Mouse (Mus musculus): Measurements from ENCODE around the gene Stom. TPM values are rescaled to one million over a fixed set of nuclear protein-coding genes. Genes with fewer than 3 reads are reported as not detected.

Gene Stom
- polyA plus RNA-seq, 1 experiment from 2014 or later: 17.6 TPM

DNA sequence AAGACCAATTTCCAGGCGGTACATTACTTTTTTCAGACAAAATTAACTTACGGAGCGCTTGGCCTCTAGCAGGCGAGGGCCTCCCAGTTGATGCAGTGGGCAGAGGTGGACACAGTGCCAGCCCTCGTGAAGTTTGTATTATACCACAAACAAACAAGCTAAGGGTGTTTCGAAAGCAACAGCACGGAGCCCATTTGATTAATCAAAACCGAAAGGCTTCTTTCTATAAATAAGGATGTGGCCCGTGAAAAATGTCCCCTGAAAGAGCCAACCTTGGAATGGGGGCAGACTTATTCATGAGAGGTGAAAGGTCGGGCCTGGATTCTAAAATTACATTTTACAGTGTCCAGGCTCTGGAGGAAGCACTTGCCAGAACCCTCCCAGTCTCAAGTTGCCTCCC is 643 bp upstream of the Stom start:
- H3K27ac ChIP-seq (replicated peaks): peak overlapping the region; percentile 85
- WGBS: 44% methylated on average over 10 of the region's 10 CpGs

GRCm38 (mm10) chr2:35335620-35336019 is 1.2 kb downstream of the Stom start:
- H3K9ac ChIP-seq (replicated peaks): peak overlapping the region; percentile 70; the same call in 1 of the 2 replicates
- no peak for ATAC-seq (ENCODE audit: low FRiP score)
- H3K9me3 ChIP-seq (replicated peaks): no peaks in the 10 kb centered on the region

More for the DNA sequence above, 643 bp upstream of the Stom start:
- H3K4me3 ChIP-seq (replicated peaks): peak overlapping the region; percentile 70
- ATAC-seq (ENCODE audit: low FRiP score): peak; percentile 10; the same call in 1 of the 2 replicates
- H3K4me1 ChIP-seq: peaks cover 19% of the 10 kb centered on the region
- no peaks in the 10 kb centered on the region for H3K27me3 ChIP-seq (replicated peaks)
- H3K9ac ChIP-seq (replicated peaks): peak overlapping the region; percentile 70
- H3K36me3 ChIP-seq: no peaks in the 10 kb centered on the region
- peak overlapping the region; percentile 91 for H3K4me2 ChIP-seq
- no peaks in the 10 kb centered on the region for H3K9me3 ChIP-seq (replicated peaks)

DNA sequence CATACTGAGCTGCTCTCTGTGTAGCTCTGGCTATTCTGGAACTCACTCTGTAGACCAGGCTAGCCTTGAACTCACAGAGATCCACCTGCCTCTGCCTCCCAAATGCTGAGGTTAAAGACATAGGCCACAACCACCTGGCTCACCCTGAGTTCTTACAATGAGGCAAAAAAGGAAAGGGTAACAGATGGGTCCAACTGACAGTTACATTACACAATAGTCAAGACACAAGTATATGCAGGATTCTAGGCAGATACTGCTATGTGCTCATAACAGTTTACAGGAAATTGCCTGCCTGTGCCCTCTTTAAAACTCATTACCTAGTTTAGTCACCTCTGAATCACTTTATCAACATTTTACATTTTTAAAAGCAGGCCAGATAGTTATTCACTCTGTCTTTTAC is 3.1 kb downstream of the Stom start:
- no peaks in the 10 kb centered on the region for H3K27me3 ChIP-seq (replicated peaks)
- no peak for ATAC-seq (ENCODE audit: low FRiP score)
- H3K4me2 ChIP-seq: no peak overlapping the region

More at GRCm38 (mm10) chr2:35335620-35336019, 1.2 kb downstream of the Stom start:
- 8% methylated on average over 7 of the region's 7 CpGs for WGBS
- Histone ChIP-seq H3K4me2 (peak overlapping the region; percentile 91), H3K27me3 (replicated peaks) (no peaks in the 10 kb centered on the region), H3K4me3 (replicated peaks) (peak overlapping the region; percentile 70), H3K4me1 (peaks cover 19% of the 10 kb centered on the region), H3K27ac (replicated peaks) (no peak overlapping the region), H3K36me3 (no peaks in the 10 kb centered on the region)

DNA sequence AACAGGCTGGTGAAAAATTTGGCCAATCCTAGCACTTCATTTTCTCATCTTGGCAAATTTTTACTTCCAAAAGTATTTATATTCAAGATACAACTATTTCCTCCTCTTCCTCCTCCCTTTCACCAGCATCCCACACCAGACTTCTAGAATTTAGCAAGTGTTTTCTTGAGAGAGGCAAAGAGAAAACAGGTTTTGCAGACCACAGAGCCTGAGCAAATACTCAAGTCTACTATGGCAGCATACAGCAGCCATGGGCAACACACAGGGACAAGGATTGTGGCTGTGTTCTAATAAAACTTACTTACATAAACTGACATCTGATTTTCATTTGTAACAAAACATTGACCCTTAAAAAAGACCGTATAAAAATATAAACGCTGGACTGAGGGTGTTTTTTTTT is 5.6 kb downstream of the Stom start:
- no peak overlapping the region for H3K4me3 ChIP-seq (replicated peaks)
- 73% methylated on average over 2 of the region's 2 CpGs for WGBS
- peaks cover 8% of the 10 kb centered on the region for H3K4me1 ChIP-seq
- no peaks in the 10 kb centered on the region for H3K9me3 ChIP-seq (replicated peaks)
- no peak for ATAC-seq (ENCODE audit: low FRiP score)
- no peak overlapping the region for H3K9ac ChIP-seq (replicated peaks)
- H3K27me3 ChIP-seq (replicated peaks): no peaks in the 10 kb centered on the region
- no peak overlapping the region for H3K4me2 ChIP-seq
- no peak overlapping the region for H3K27ac ChIP-seq (replicated peaks)
- no peaks in the 10 kb centered on the region for H3K36me3 ChIP-seq

More for the DNA sequence above, 3.1 kb downstream of the Stom start:
- no peaks in the 10 kb centered on the region for H3K9me3 ChIP-seq (replicated peaks)
- H3K36me3 ChIP-seq: no peaks in the 10 kb centered on the region
- H3K9ac ChIP-seq (replicated peaks): no peak overlapping the region
- H3K4me1 ChIP-seq: peaks cover 19% of the 10 kb centered on the region
- H3K4me3 ChIP-seq (replicated peaks): no peak overlapping the region
- H3K27ac ChIP-seq (replicated peaks): no peak overlapping the region

GRCm38 (mm10) chr2:35329061-35329460 is 7.7 kb downstream of the Stom start:
- no peak overlapping the region for H3K4me3 ChIP-seq (replicated peaks)
- no peak for ATAC-seq (ENCODE audit: low FRiP score)
- H3K27me3 ChIP-seq (replicated peaks): no peaks in the 10 kb centered on the region
- no peaks in the 10 kb centered on the region for H3K4me1 ChIP-seq
- no peaks in the 10 kb centered on the region for H3K36me3 ChIP-seq
- WGBS: 93% methylated on average over 2 of the region's 2 CpGs
- no peak overlapping the region for H3K4me2 ChIP-seq
- H3K9ac ChIP-seq (replicated peaks): no peak overlapping the region
- H3K27ac ChIP-seq (replicated peaks): no peak overlapping the region
- H3K9me3 ChIP-seq (replicated peaks): no peaks in the 10 kb centered on the region

DNA sequence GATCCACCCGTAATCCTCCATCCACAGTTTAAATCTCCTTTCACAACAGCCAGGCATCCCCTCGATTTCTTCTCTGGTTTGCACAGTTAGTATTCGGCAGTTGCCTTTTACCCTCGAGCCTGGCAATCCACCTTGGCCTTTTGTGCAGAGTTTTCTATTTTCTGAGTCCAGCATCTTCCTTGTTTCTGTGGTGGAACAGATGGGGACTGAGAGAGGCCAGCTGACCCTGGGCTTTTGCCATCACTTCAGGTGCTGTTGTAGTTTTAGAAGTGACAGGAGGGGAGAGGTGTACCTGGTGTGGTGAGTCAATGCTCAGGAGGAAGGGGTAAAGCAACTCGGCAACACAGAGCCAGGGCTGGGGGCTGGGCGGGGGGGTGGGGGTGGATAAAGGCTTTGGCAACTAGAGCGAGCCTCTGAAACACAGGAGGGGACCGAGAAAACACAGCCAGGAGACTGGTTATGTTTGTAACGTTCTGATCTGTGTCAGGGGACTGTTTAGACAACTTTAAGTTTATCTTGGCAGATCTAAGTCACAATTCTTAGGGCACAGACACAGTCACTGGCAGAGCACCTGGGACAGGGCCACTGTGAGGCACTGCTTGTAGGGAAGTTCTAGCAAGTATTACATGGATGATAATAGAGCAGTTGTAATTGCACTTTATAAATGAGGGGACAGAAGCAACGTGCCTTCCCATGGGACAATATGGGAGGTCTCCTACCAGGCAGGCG is 8.5 kb downstream of the Stom start:
- H3K27ac ChIP-seq (replicated peaks): no peak overlapping the region
- H3K4me1 ChIP-seq: 0 out of 2 replicates have a peak, but pooled peaks cover 4% of the 10 kb centered on the region
- no peaks in the 10 kb centered on the region for H3K27me3 ChIP-seq (replicated peaks)
- no peaks in the 10 kb centered on the region for H3K9me3 ChIP-seq (replicated peaks)
- H3K9ac ChIP-seq (replicated peaks): no peak overlapping the region
- no peak overlapping the region for H3K4me2 ChIP-seq
- WGBS: 54% methylated on average over 11 of the region's 11 CpGs
- no peaks in the 10 kb centered on the region for H3K36me3 ChIP-seq
- no peak overlapping the region for H3K4me3 ChIP-seq (replicated peaks)
- no peak for ATAC-seq (ENCODE audit: low FRiP score)

- WGBS: 72% methylated on average over 10 of the region's 10 CpGs
- Histone ChIP-seq H3K4me3 (replicated peaks) (no peak overlapping the region), H3K9me3 (replicated peaks) (no peaks in the 10 kb centered on the region), H3K9ac (replicated peaks) (no peak overlapping the region), H3K27me3 (replicated peaks) (no peaks in the 10 kb centered on the region), H3K4me2 (no peak overlapping the region), H3K27ac (replicated peaks) (no peak overlapping the region), H3K36me3 (no peaks in the 10 kb centered on the region), H3K4me1 (peaks cover 10% of the 10 kb centered on the region; the same call in 1 of the 2 replicates)
- ATAC-seq (ENCODE audit: low FRiP score): no peak
Measured at GRCm38 (mm10) chr2:35327583-35327982, 9.2 kb downstream of the Stom start.

GRCm38 (mm10) chr2:35326931-35327330 is 9.8 kb downstream of the Stom start:
- no peaks in the 10 kb centered on the region for H3K27me3 ChIP-seq (replicated peaks)
- no peak overlapping the region for H3K4me3 ChIP-seq (replicated peaks)
- peaks cover 15% of the 10 kb centered on the region; the same call in 1 of the 2 replicates for H3K4me1 ChIP-seq
- H3K9me3 ChIP-seq (replicated peaks): no peaks in the 10 kb centered on the region
- H3K36me3 ChIP-seq: no peaks in the 10 kb centered on the region
- H3K27ac ChIP-seq (replicated peaks): no peak overlapping the region
- 73% methylated on average over 1 of the region's 1 CpGs for WGBS
- ATAC-seq (ENCODE audit: low FRiP score): no peak
- no peak overlapping the region for H3K9ac ChIP-seq (replicated peaks)
- no peak overlapping the region for H3K4me2 ChIP-seq

- H3K4me3 ChIP-seq (replicated peaks): no peak overlapping the region
- no peaks in the 10 kb centered on the region for H3K36me3 ChIP-seq
- 74% methylated on average over 10 of the region's 10 CpGs for WGBS
- H3K27ac ChIP-seq (replicated peaks): no peak overlapping the region
- H3K27me3 ChIP-seq (replicated peaks): no peaks in the 10 kb centered on the region
- no peak overlapping the region for H3K9ac ChIP-seq (replicated peaks)
- peaks cover 18% of the 10 kb centered on the region; the same call in 1 of the 2 replicates for H3K4me1 ChIP-seq
- H3K9me3 ChIP-seq (replicated peaks): no peaks in the 10 kb centered on the region
- H3K4me2 ChIP-seq: no peak overlapping the region
- no peak for ATAC-seq (ENCODE audit: low FRiP score)
Measured at GRCm38 (mm10) chr2:35325930-35326329, 10.8 kb downstream of the Stom start.

DNA sequence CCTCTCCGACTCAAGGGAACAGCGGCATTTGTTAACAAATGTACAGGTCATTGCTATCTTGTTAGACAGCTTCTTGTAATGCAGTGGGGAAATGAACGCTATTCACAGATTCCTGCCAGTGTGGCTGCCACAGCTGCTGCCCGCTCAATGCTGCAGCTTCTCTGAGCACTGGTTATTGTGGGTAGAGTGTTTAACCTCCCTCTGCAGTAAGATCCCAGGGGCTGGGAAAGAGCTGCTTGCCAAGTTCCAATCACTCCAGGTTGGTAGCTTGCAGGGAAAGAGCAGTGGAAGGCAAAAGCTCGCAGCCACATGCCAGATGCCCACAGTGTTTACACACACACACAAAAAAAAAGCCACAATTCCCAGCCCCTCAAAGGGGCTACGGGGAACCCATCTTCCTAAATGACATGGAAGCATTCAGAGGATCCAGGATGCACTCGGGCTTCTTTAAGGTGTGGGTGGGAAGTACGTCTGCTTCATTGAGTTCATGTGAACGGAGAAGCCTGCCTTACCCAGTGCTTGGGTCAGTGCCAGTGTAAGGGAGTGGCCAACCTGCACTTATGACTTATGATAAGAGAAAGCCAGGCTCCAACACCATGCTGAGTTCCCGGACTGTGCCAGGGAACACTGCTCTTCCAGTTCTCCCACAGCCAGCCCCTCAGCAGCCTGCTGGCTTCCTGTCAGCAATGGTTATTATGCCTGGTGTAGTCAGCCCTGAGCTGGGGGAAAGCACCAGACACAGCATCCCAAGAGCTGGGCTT is 14.2 kb downstream of the Stom start:
- 59% methylated on average over 10 of the region's 10 CpGs for WGBS
- no peaks in the 10 kb centered on the region for H3K9me3 ChIP-seq (replicated peaks)
- H3K27ac ChIP-seq (replicated peaks): peak overlapping the region; percentile 56
- ATAC-seq (ENCODE audit: low FRiP score): peak; percentile 57; the same call in 1 of the 2 replicates
- no peak overlapping the region for H3K9ac ChIP-seq (replicated peaks)
- no peak overlapping the region for H3K4me2 ChIP-seq
- no peaks in the 10 kb centered on the region for H3K36me3 ChIP-seq
- H3K4me3 ChIP-seq (replicated peaks): no peak overlapping the region
- H3K27me3 ChIP-seq (replicated peaks): no peaks in the 10 kb centered on the region
- peaks cover 18% of the 10 kb centered on the region; the same call in 1 of the 2 replicates for H3K4me1 ChIP-seq

DNA sequence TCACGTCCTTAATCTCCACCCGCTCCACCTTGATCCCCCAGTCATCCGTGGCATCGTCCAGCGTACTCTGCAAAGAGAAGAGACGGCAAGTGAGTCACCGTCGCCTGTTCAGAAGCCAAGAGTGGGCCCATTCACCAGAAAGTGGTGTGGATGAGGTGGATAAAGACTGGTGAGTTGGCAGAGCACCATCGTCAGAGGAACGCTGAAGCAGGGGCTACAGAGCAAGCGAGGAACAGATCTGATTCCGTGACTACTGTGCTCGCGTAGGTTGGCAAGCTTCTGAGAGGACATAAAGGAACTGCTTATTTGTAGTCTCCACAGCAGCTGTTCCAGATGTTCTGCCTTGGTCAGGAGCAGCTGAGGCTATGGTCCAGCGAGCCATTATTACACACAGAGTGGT is 16.4 kb downstream of the Stom start:
- Histone ChIP-seq H3K9me3 (replicated peaks) (no peaks in the 10 kb centered on the region), H3K9ac (replicated peaks) (no peak overlapping the region), H3K27me3 (replicated peaks) (no peaks in the 10 kb centered on the region), H3K4me1 (peaks cover 18% of the 10 kb centered on the region; the same call in 1 of the 2 replicates), H3K27ac (replicated peaks) (no peak overlapping the region), H3K36me3 (no peaks in the 10 kb centered on the region), H3K4me2 (no peak overlapping the region), H3K4me3 (replicated peaks) (no peak overlapping the region)
- no peak for ATAC-seq (ENCODE audit: low FRiP score)
- WGBS: 93% methylated on average over 15 of the region's 15 CpGs

DNA sequence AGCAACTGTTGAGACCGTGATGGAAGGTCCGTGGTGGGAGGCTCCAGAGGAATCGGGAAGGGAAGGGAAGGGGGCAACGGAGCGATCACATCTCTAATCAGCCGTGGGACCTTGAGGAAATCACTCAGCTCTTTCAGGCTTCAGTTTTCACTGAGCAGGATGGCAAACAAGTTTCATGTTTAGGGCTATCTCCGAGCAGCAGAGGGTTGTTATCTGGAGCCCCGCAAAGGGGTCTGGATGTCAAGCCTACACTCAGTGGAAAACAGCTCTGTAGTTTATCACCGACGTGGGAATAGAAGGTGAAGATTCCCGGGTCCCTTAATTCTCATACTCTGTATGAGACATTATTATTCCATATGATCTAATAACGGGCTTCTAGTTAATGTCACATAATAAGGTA is 18.4 kb downstream of the Stom start:
- no peak overlapping the region for H3K4me2 ChIP-seq
- H3K9ac ChIP-seq (replicated peaks): no peak overlapping the region
- no peak overlapping the region for H3K4me3 ChIP-seq (replicated peaks)
- H3K9me3 ChIP-seq (replicated peaks): no peaks in the 10 kb centered on the region
- 91% methylated on average over 12 of the region's 12 CpGs for WGBS
- no peak overlapping the region for H3K27ac ChIP-seq (replicated peaks)
- no peaks in the 10 kb centered on the region for H3K27me3 ChIP-seq (replicated peaks)
- peaks cover 15% of the 10 kb centered on the region; the same call in 1 of the 2 replicates for H3K4me1 ChIP-seq
- ATAC-seq (ENCODE audit: low FRiP score): no peak
- H3K36me3 ChIP-seq: no peaks in the 10 kb centered on the region

All from neural tube, embryonic 15.5 days (tissue).